Mouse (Mus musculus) cerebellum, adult 18-20 months (tissue): Measurements from ENCODE around the gene Crybg2.

Experiments used
- DNase-seq, 2 experiments: peaks; one replicate each; pipeline ENCODE4 v3.0.0; 2021

Crybg2 gene

GRCm38 (mm10) chr4:134122281-134122680 is 61.7 kb downstream of the Crybg2 start:
- no peak for DNase-seq

GRCm38 (mm10) chr4:134123147-134123546 is 62.5 kb downstream of the Crybg2 start:
- DNase-seq: peak in 1 of 2 experiments; percentile 7

- peak; percentile 62 to 69 for DNase-seq
Observed at GRCm38 (mm10) chr4:134123680-134124551, 63.3 kb downstream of the Crybg2 start.

- no peak for DNase-seq
Observed at GRCm38 (mm10) chr4:134125383-134126060, 64.9 kb downstream of the Crybg2 start.

- DNase-seq: no peak
Observed at GRCm38 (mm10) chr4:134126300-134127120, 65.9 kb downstream of the Crybg2 start.

GRCm38 (mm10) chr4:134127121-134127455 is 66.5 kb downstream of the Crybg2 start:
- DNase-seq: no peak

GRCm38 (mm10) chr4:134127793-134128192 is 67.2 kb downstream of the Crybg2 start:
- peak in 1 of 2 experiments; percentile 11 for DNase-seq

GRCm38 (mm10) chr4:134128221-134128982 is 67.8 kb downstream of the Crybg2 start, which contains the start of gene Sh3bgrl3:
Gene Sh3bgrl3 (minus strand): TSS chr4:134128789.
- DNase-seq: peak; percentile 84 to 86

GRCm38 (mm10) chr4:134128983-134129362 is 68.4 kb downstream of the Crybg2 start:
- peak in 1 of 2 experiments; percentile 13 for DNase-seq

- DNase-seq: no peak
Observed at GRCm38 (mm10) chr4:134129482-134129881, 68.9 kb downstream of the Crybg2 start.

- DNase-seq: no peak
Observed at GRCm38 (mm10) chr4:134132117-134132516, 71.5 kb downstream of the Crybg2 start.

GRCm38 (mm10) chr4:134132519-134133095 is 72.0 kb downstream of the Crybg2 start:
- no peak for DNase-seq

GRCm38 (mm10) chr4:134136280-134136926 is 75.8 kb downstream of the Crybg2 start:
- DNase-seq: no peak

GRCm38 (mm10) chr4:134138857-134139256 is 78.2 kb downstream of the Crybg2 start:
- no peak for DNase-seq
